Mouse (Mus musculus) neural tube, embryonic 14.5 days (tissue): ENCODE data around the gene Ppm1n. TPM values are rescaled to one million over a fixed set of nuclear protein-coding genes. Genes with fewer than 3 reads are reported as not detected.

Experiments used
- ATAC-seq: fragments of 200-750 bp; cut with Nextera tagmentation; 2 replicates; pipeline ENCODE4 v1.8.0; 2017; ENCODE audit warnings: low read depth, mild to moderate bottlenecking, moderate TSS enrichment, moderate library complexity
- H3K27ac ChIP-seq: fragments of 300-500 bp; sonication (generic); 2 replicates; pipeline ENCODE4 v1.5.1; 2014; ENCODE audit warnings: low read depth, mild to moderate bottlenecking, control low read depth, low read length, moderate library complexity, mixed read lengths
- H3K27me3 ChIP-seq: fragments of 300-500 bp; sonication (generic); 2 replicates; pipeline ENCODE4 v1.6.1; 2014; ENCODE audit warnings: low read length; ENCODE audit not compliant: control insufficient read depth, insufficient read depth
- H3K36me3 ChIP-seq: fragments of 300-500 bp; sonication (generic); 2 replicates; pipeline ENCODE4 v1.6.1; 2014; ENCODE audit warnings: low read length, mixed read lengths; ENCODE audit not compliant: control insufficient read depth, insufficient read depth
- H3K4me1 ChIP-seq: fragments of 300-500 bp; sonication (generic); 2 replicates; pipeline ENCODE4 v1.6.1; 2014; ENCODE audit warnings: low read length; ENCODE audit not compliant: control insufficient read depth, insufficient read depth
- H3K4me2 ChIP-seq: fragments of 300-500 bp; sonication (generic); 2 replicates; pipeline ENCODE4 v1.6.1; 2014; ENCODE audit warnings: mild to moderate bottlenecking, low read depth, low read length, control low read depth
- H3K4me3 ChIP-seq: fragments of 300-500 bp; sonication (generic); 2 replicates; pipeline ENCODE4 v1.5.1; 2014; ENCODE audit warnings: low read depth, low read length, control low read depth, mixed read lengths
- H3K9ac ChIP-seq: fragments of 300-500 bp; sonication (generic); replicated peaks from 2 replicates; pipeline ENCODE4 v1.6.1; 2014; ENCODE audit warnings: low read depth, mild to moderate bottlenecking, control low read depth, low read length, mixed read lengths
- H3K9me3 ChIP-seq: fragments of 300-500 bp; sonication (generic); 2 replicates; pipeline ENCODE4 v1.6.1; 2016; ENCODE audit warnings: low read length; ENCODE audit not compliant: control insufficient read depth
- WGBS: fragments of 180-500 bp; shearing (Covaris S2); extraction: QIAGEN DNeasy Blood & Tissue Kit; methylation state at CpG from one replicate; pipeline ENCODE4 v1.1.7; 2014; 5-methylcytosine and 5-hydroxymethylcytosine counted together
- polyA plus RNA-seq: library from polyadenylated mRNA; unstranded; fragments of >200 nt; fragmentation: Nextera tagmentation; extraction: Ambion mirVana; gene quantifications from 2 replicates; pipeline ENCODE4 v1.2.1, GENCODE M21; 2014

The Ppm1n gene
- polyA plus RNA-seq, 1 experiment from 2014 or later: 0.75 TPM

- H3K4me2 ChIP-seq: no peak overlapping the region
- no peaks in the 10 kb centered on the region for H3K27me3 ChIP-seq
- no peak overlapping the region for H3K27ac ChIP-seq
- H3K4me1 ChIP-seq: no peaks in the 10 kb centered on the region
- no peak overlapping the region for H3K9ac ChIP-seq
- H3K36me3 ChIP-seq: peaks cover 8% of the 10 kb centered on the region; the same call in 1 of the 2 replicates
- H3K4me3 ChIP-seq: no peak overlapping the region
- no peak for ATAC-seq
- WGBS: 96% methylated on average over 1 of the region's 1 CpGs
- no peaks in the 10 kb centered on the region for H3K9me3 ChIP-seq
These were observed 33.0 kb downstream of the Ppm1n start for GRCm38 (mm10) chr7:19246855-19247254.

DNA sequence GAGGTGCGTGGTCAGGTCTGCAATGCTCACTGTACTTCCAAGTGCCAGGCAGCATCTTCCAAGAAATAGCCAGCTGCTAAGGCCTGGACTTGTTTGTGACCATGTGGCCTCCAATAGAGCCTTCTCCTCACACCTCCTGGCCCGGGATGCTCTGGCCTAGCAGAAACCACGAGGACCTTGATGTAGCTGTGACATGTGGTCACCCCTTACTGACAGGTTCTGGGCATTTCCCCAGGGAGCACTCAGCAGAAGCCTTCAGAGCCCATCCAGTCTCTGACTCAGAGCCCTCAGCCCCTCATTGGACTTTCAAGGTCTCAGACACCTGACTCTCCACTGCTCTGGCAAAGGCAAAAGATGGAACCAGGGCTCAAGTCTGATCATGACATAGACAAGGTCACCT is 34.8 kb downstream of the Ppm1n start:
- no peaks in the 10 kb centered on the region for H3K9me3 ChIP-seq
- 90% methylated on average over 3 of the region's 3 CpGs for WGBS
- no peak overlapping the region for H3K4me2 ChIP-seq
- no peak overlapping the region for H3K27ac ChIP-seq
- H3K4me3 ChIP-seq: no peak overlapping the region
- H3K9ac ChIP-seq: no peak overlapping the region
- peaks cover 8% of the 10 kb centered on the region; the same call in 1 of the 2 replicates for H3K36me3 ChIP-seq
- no peak for ATAC-seq
- no peaks in the 10 kb centered on the region for H3K27me3 ChIP-seq
- no peaks in the 10 kb centered on the region for H3K4me1 ChIP-seq

DNA sequence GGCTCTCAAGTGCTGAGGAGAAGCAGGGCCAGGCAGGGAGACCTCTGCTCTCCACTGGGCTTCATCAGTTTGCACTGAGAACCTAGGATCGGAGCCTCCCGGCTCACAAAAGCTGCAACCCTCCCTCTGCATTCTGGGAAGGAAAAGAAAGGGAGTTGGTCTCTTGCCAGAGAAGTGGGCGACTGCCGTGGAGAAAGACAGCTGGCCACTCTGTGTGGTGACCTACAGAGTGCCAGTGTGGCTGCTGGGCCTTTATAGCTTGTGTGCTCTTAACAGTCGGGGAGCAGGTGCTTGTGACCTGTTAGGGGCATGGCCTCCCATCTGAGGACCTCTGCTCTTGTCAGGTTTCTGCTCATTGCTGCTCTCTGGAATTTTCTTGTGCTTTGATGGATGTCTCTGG is 36.0 kb downstream of the Ppm1n start:
- Histone ChIP-seq H3K27ac (no peak overlapping the region), H3K4me3 (no peak overlapping the region), H3K9me3 (no peaks in the 10 kb centered on the region), H3K27me3 (no peaks in the 10 kb centered on the region), H3K9ac (no peak overlapping the region), H3K4me2 (no peak overlapping the region), H3K4me1 (no peaks in the 10 kb centered on the region), H3K36me3 (peaks cover 8% of the 10 kb centered on the region; the same call in 1 of the 2 replicates)
- WGBS: 52% methylated on average over 5 of the region's 5 CpGs
- no peak for ATAC-seq

DNA sequence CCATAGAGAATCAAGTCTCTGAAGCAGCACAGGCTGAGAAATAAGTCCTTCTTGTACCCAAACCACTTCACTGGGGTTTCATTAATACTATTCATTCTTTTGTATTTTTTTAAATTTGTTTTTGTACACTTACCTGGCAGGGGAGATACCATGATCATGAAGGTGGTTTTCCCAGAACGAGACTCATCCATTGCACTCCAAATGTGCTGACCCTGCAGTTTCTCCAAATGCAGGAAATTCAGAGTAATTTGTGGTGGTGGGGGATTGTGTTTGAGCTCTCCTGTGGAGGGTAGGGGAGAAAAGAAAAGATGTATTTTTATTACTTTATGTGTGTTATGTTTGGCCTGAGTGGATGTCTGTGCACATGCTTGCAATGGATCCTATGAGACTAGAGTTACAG is 37.9 kb downstream of the Ppm1n start:
- 89% methylated on average over 1 of the region's 1 CpGs for WGBS
- H3K4me2 ChIP-seq: no peak overlapping the region
- no peak overlapping the region for H3K4me3 ChIP-seq

GRCm38 (mm10) chr7:19240905-19241463 is 38.9 kb downstream of the Ppm1n start:
- Histone ChIP-seq H3K4me3 (no peak overlapping the region), H3K9me3 (no peaks in the 10 kb centered on the region), H3K27ac (no peak overlapping the region), H3K27me3 (no peaks in the 10 kb centered on the region), H3K9ac (no peak overlapping the region), H3K4me1 (no peaks in the 10 kb centered on the region), H3K36me3 (peaks cover 5% of the 10 kb centered on the region; the same call in 1 of the 2 replicates), H3K4me2 (no peak overlapping the region)
- no peak for ATAC-seq
- WGBS: 89% methylated on average over 8 of the region's 8 CpGs

More for the DNA sequence above, 37.9 kb downstream of the Ppm1n start:
- Histone ChIP-seq H3K9ac (no peak overlapping the region), H3K4me1 (no peaks in the 10 kb centered on the region), H3K36me3 (peaks cover 8% of the 10 kb centered on the region; the same call in 1 of the 2 replicates), H3K9me3 (no peaks in the 10 kb centered on the region), H3K27me3 (no peaks in the 10 kb centered on the region), H3K27ac (no peak overlapping the region)
- ATAC-seq: no peak

DNA sequence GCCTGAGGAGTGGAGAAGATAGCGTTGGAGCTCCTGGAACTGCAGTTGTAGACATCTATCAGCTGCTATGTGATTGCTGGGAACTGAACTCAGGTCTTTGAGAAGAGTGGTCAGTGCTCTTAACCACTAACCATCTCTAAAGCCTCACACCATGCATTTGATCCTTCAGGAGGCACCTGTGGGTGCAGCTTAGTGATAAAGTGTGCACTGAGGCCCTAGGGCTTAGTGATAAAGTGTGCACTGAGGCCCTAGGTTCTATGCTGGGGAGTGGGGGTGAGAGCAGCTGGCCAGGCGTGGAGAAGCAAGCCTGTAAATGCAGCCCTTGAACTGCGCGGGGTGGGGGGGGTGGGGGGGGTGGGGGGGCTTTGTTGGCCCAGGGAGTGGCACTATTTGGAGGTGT is 39.9 kb downstream of the Ppm1n start:
- Histone ChIP-seq H3K27ac (no peak overlapping the region), H3K27me3 (no peaks in the 10 kb centered on the region), H3K9me3 (no peaks in the 10 kb centered on the region), H3K9ac (no peak overlapping the region), H3K4me1 (no peaks in the 10 kb centered on the region), H3K4me2 (no peak overlapping the region), H3K4me3 (no peak overlapping the region), H3K36me3 (no peaks in the 10 kb centered on the region)
- WGBS: 56% methylated on average over 4 of the region's 4 CpGs
- ATAC-seq: no peak

DNA sequence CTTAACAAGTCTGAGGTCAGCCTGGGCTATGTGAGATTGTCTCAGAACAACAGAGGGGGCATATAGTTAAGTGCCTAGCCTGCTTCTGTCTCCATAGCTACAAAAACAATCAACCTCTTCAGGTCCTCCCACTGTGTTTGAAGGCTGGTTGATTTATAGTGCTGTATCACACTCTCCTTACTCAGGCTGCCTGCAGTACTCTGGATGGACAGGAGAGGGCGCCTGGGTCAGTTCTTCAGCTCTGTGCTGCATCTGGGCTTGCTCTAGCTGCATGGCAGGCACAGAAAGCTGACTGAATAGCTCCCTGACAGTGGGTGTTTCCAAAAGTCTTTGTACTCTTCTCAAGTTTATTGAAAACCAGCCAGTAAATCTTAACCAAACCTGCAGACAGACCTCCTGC is 40.4 kb downstream of the Ppm1n start:
- 4% methylated on average over 1 of the region's 1 CpGs for WGBS
- Histone ChIP-seq H3K4me2 (no peak overlapping the region), H3K36me3 (no peaks in the 10 kb centered on the region), H3K9me3 (no peaks in the 10 kb centered on the region), H3K9ac (no peak overlapping the region), H3K27me3 (no peaks in the 10 kb centered on the region), H3K4me3 (no peak overlapping the region), H3K27ac (no peak overlapping the region), H3K4me1 (no peaks in the 10 kb centered on the region)
- peak; percentile 90 for ATAC-seq

DNA sequence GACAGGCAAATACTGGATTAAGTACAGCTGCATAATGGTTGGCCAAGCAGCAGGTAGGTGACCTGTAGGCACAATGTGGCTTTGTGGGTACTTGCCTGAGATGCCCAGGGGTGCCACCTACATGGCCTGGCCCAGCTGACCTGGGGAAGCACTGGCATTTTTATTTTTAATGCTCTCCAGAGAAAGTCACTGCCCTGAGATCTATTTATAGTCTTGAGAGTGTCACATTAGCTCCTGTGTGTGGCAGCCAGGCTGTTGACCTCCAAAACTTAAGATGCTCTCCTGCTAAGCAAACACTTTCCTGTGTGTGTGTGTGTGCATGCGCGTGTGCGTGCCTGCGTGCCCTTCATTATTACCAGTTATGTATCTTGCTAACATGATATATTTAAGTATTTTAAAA is 41.5 kb downstream of the Ppm1n start:
- no peak for ATAC-seq
- Histone ChIP-seq H3K4me1 (no peaks in the 10 kb centered on the region), H3K27ac (no peak overlapping the region), H3K9me3 (no peaks in the 10 kb centered on the region), H3K27me3 (no peaks in the 10 kb centered on the region), H3K9ac (no peak overlapping the region), H3K4me3 (no peak overlapping the region), H3K4me2 (no peak overlapping the region), H3K36me3 (no peaks in the 10 kb centered on the region)
- 100% methylated on average over 4 of the region's 4 CpGs for WGBS

DNA sequence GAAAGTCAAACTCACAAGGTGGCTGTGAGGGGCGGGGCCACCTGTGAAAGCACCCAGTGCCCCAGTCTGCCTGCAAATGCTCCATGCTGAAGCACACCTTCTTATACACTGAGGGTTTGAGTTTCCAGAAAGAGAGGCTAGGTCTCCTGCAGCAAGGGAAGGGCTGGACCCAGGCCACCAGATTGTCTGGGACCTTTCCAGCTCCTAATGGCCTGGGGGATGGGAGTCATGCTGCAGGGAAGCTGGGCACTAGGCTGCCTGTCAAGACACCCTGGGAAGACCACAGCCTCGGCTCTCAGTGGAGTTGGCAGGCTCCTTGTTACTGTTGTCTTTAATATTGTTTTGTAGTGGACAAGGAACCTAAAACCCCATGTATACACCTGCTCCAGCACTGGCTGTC is 43.5 kb downstream of the Ppm1n start:
- H3K36me3 ChIP-seq: no peaks in the 10 kb centered on the region
- no peak overlapping the region for H3K4me3 ChIP-seq
- H3K4me2 ChIP-seq: no peak overlapping the region
- H3K27me3 ChIP-seq: no peaks in the 10 kb centered on the region
- H3K4me1 ChIP-seq: no peaks in the 10 kb centered on the region
- 81% methylated on average over 2 of the region's 2 CpGs for WGBS
- ATAC-seq: no peak
- no peak overlapping the region for H3K27ac ChIP-seq
- no peaks in the 10 kb centered on the region for H3K9me3 ChIP-seq
- no peak overlapping the region for H3K9ac ChIP-seq
